Mouse (Mus musculus) left cerebral cortex, postnatal 14 days (tissue): ENCODE data around the gene Dnajb6. TPM values are rescaled to one million over a fixed set of nuclear protein-coding genes. Genes with fewer than 3 reads are reported as not detected.
"Not testable (repeated sequence)": the region's sequence is repeated elsewhere in the genome, so short reads cannot be mapped to it uniquely, and the experiment has no call there.

ENCODE experiments used
- DNase-seq, 2 experiments: peaks; one replicate each; pipeline ENCODE4 v3.0.0; 2021 to 2022; ENCODE audit warnings: low spot score in 2 of 2, mixed read lengths in 1 of 2
- intact Hi-C: fragments of 180-260 bp; cut with DNase I; formaldehyde crosslinking; loops from one replicate; pipeline ENCODE4 v1.15.1; 2025
- total RNA-seq, 2 experiments: library from RNA; stranded (reverse); gene quantifications; 2 replicates each; pipeline ENCODE4 v1.2.3; 2021

The Dnajb6 gene
- total RNA-seq, 2 experiments from 2014 or later, result 174 to 187 TPM

GRCm38 (mm10) chr5:29747661-29748060 lies 12.2 kb downstream of the Dnajb6 start:
- DNase-seq, result no peak
- intact Hi-C loops, result no loop called here

- intact Hi-C loops, result no loop called here
- peak in 1 of 2 experiments; percentile 37 for DNase-seq
Measured at GRCm38 (mm10) chr5:29751306-29751705, 15.8 kb downstream of the Dnajb6 start.

GRCm38 (mm10) chr5:29752894-29753293 lies 17.4 kb downstream of the Dnajb6 start:
- no peak for DNase-seq
- intact Hi-C loops, result no loop called here

GRCm38 (mm10) chr5:29759318-29759717 lies 23.8 kb downstream of the Dnajb6 start:
- no peak for DNase-seq
- intact Hi-C loops, result no loop called here

GRCm38 (mm10) chr5:29770935-29771334 lies 35.4 kb downstream of the Dnajb6 start:
- intact Hi-C loops, result no loop called here
- DNase-seq, result no peak

GRCm38 (mm10) chr5:29772038-29772437 lies 36.5 kb downstream of the Dnajb6 start:
- intact Hi-C loops, result no loop called here
- no peak for DNase-seq

GRCm38 (mm10) chr5:29772651-29773330 lies 37.3 kb downstream of the Dnajb6 start:
- DNase-seq, result peak in 1 of 2 experiments; percentile 25
- intact Hi-C loops, result no loop called here

GRCm38 (mm10) chr5:29773460-29774150 lies 38.1 kb downstream of the Dnajb6 start:
- peak in 1 of 2 experiments; percentile 23 for DNase-seq

GRCm38 (mm10) chr5:29775437-29775836 lies 39.9 kb downstream of the Dnajb6 start:
- intact Hi-C loops, result no loop called here

More at GRCm38 (mm10) chr5:29773460-29774150, 38.1 kb downstream of the Dnajb6 start:
- intact Hi-C loops, result no loop called here

GRCm38 (mm10) chr5:29778029-29778428 lies 42.5 kb downstream of the Dnajb6 start:
- intact Hi-C loops, result no loop called here
- peak in 1 of 2 experiments; percentile 29 for DNase-seq

More at GRCm38 (mm10) chr5:29775437-29775836, 39.9 kb downstream of the Dnajb6 start:
- DNase-seq, result peak; percentile 34 to 41

- DNase-seq, intact Hi-C loops: not testable (repeated sequence)
Measured at GRCm38 (mm10) chr5:29779733-29780132, 44.2 kb downstream of the Dnajb6 start.

- no peak for DNase-seq
- intact Hi-C loops, result no loop called here
Measured at GRCm38 (mm10) chr5:29782261-29782660, 46.8 kb downstream of the Dnajb6 start.

GRCm38 (mm10) chr5:29784906-29785305 lies 49.4 kb downstream of the Dnajb6 start:
- DNase-seq, intact Hi-C loops: not testable (repeated sequence)

GRCm38 (mm10) chr5:29785953-29786352 lies 50.5 kb downstream of the Dnajb6 start:
- intact Hi-C loops, DNase-seq: not testable (repeated sequence)

GRCm38 (mm10) chr5:29794933-29795332 lies 59.4 kb downstream of the Dnajb6 start:
- intact Hi-C loops, DNase-seq: not testable (repeated sequence)

- intact Hi-C loops, result no loop called here
- DNase-seq, result no peak
Measured at GRCm38 (mm10) chr5:29808940-29809339, 73.5 kb downstream of the Dnajb6 start.

- intact Hi-C loops, DNase-seq: not testable (repeated sequence)
Measured at GRCm38 (mm10) chr5:29811377-29811921, 76.0 kb downstream of the Dnajb6 start.

GRCm38 (mm10) chr5:29816523-29817242 lies 81.2 kb downstream of the Dnajb6 start:
- intact Hi-C loops, result no loop called here

GRCm38 (mm10) chr5:29817400-29817799 lies 81.9 kb downstream of the Dnajb6 start:
- intact Hi-C loops, result no loop called here

More at GRCm38 (mm10) chr5:29816523-29817242, 81.2 kb downstream of the Dnajb6 start:
- no peak for DNase-seq

GRCm38 (mm10) chr5:29818287-29818686 lies 82.8 kb downstream of the Dnajb6 start:
- intact Hi-C loops, result no loop called here
- DNase-seq, result no peak

More at GRCm38 (mm10) chr5:29817400-29817799, 81.9 kb downstream of the Dnajb6 start:
- DNase-seq, result peak; percentile 19 to 46
